Mouse (Mus musculus): ENCODE data around the gene Tmbim4.
"Not testable (repeated sequence)": the region's sequence is repeated elsewhere in the genome, so short reads cannot be mapped to it uniquely, and the experiment has no call there.

Tmbim4 gene

GRCm38 (mm10) chr10:120197061-120197835, 4.1 kb upstream of the Tmbim4 start:
- DNase-seq = no peak

GRCm38 (mm10) chr10:120201961-120202402, 592 bp downstream of the Tmbim4 start, which contains the start of gene Irak3:
Gene Irak3, minus strand, starts transcription at chr10:120202130.
- peak; percentile 61 for DNase-seq

- DNase-seq = no peak
Measured at GRCm38 (mm10) chr10:120202467-120203250, 1.3 kb downstream of the Tmbim4 start.

GRCm38 (mm10) chr10:120204591-120205210, 3.3 kb downstream of the Tmbim4 start:
- DNase-seq = no peak

- no peak for DNase-seq
Measured at GRCm38 (mm10) chr10:120208015-120208414, 6.6 kb downstream of the Tmbim4 start.

- DNase-seq = peak; percentile 90
Measured at GRCm38 (mm10) chr10:120208575-120209538, 7.5 kb downstream of the Tmbim4 start.

GRCm38 (mm10) chr10:120209539-120209925, 8.1 kb downstream of the Tmbim4 start:
- no peak for DNase-seq

- DNase-seq = no peak
Measured at GRCm38 (mm10) chr10:120210096-120210495, 8.7 kb downstream of the Tmbim4 start.

- not testable (repeated sequence) for DNase-seq
Measured at GRCm38 (mm10) chr10:120217099-120217498, 15.7 kb downstream of the Tmbim4 start.

GRCm38 (mm10) chr10:120218996-120219395, 17.6 kb downstream of the Tmbim4 start:
- no peak for DNase-seq

- DNase-seq = no peak
Measured at GRCm38 (mm10) chr10:120219578-120220359, 18.4 kb downstream of the Tmbim4 start.

- no peak for DNase-seq
Measured at GRCm38 (mm10) chr10:120220776-120221175, 19.4 kb downstream of the Tmbim4 start.

GRCm38 (mm10) chr10:120226871-120227661, 25.7 kb downstream of the Tmbim4 start, which contains the start of gene Llph:
Gene Llph, plus strand, starts transcription at chr10:120227070.
- peak; percentile 83 for DNase-seq

- DNase-seq = peak; percentile 28
Measured at GRCm38 (mm10) chr10:120231718-120232117, 30.3 kb downstream of the Tmbim4 start.

- DNase-seq = no peak
Measured at GRCm38 (mm10) chr10:120233655-120234367, 32.4 kb downstream of the Tmbim4 start.

- DNase-seq = no peak
Measured at GRCm38 (mm10) chr10:120236855-120237254, 35.5 kb downstream of the Tmbim4 start.

GRCm38 (mm10) chr10:120238241-120238640, 36.9 kb downstream of the Tmbim4 start:
- DNase-seq = no peak

GRCm38 (mm10) chr10:120239476-120239875, 38.1 kb downstream of the Tmbim4 start:
- DNase-seq = no peak

GRCm38 (mm10) chr10:120242421-120242820, 41.0 kb downstream of the Tmbim4 start:
- DNase-seq = no peak

- DNase-seq = no peak
Measured at GRCm38 (mm10) chr10:120245681-120246080, 44.3 kb downstream of the Tmbim4 start.
